Mouse (Mus musculus): ENCODE data around the gene Gli3. TPM values are rescaled to one million over a fixed set of nuclear protein-coding genes. Genes with fewer than 3 reads are reported as not detected.

The Gli3 gene
- polyA plus RNA-seq, 1 experiment: 6.9 TPM

DNA sequence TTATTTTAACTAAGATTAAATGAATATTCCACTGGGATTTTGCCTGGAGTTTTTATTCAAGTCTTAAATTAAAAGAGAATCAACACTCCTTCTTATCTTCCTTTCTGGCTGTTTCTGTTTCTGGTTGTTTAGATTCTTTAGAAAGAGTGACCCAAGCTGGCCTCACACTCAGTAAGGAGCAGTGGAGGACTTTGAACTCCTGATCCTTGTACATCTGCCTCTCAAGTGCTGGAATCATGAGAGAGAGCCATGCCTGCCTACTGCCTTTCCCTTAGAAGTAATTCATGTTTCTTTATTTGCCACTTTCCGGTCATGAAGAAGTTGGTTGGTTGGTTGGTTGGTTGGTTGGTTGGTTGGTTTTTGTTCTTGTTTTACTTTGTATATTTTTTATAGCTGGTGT is 218.5 kb downstream of the Gli3 start:
- TF ChIP-seq CEBPB (IDR thresholded peaks at IDR 0.05; ENCODE audit: low read depth) (no peak), MAX (IDR thresholded peaks at IDR 0.05) (no peak), MYOG (IDR thresholded peaks at IDR 0.05; ENCODE audit: control insufficient read depth, extremely low read depth, insufficient read length) (no peak)
- Histone ChIP-seq H3K36me3 (ENCODE audit: control insufficient read depth, insufficient read depth) (no peaks in the 10 kb centered on the region), H3K27me3 (ENCODE audit: control insufficient read depth, insufficient read depth, insufficient read length) (no peaks in the 10 kb centered on the region), H3K79me3 (ENCODE audit: low read depth) (peaks cover 3% of the 10 kb centered on the region), H3K4me3 (ENCODE audit: insufficient read depth, poor library complexity, severe bottlenecking) (no peak overlapping the region), H3ac (ENCODE audit: control insufficient read depth, insufficient read length, low read depth) (no peak overlapping the region), H3K79me2 (ENCODE audit: control insufficient read depth, insufficient read depth) (no peaks in the 10 kb centered on the region)

DNA sequence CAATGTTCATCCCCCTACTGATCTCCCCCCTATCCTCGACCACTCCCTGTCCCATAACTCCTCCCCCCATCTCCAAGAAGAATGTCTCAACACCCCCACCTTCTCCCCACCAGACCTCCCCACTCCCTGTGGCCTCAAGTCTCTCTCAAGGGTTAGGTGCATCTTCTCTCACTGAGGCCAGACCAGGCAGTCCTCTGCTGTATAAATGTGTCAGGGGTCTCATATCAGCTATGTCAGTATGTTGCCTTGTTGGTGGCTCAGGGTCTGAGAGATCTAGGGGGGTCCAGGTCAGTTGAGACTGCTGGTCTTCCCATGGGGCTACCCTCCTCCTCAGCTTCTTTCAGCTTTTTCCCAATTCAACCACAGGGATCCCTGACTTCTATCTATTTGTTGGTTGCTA is 220.0 kb downstream of the Gli3 start:
- Histone ChIP-seq H3ac (ENCODE audit: control insufficient read depth, insufficient read length, low read depth) (no peak overlapping the region), H3K4me3 (ENCODE audit: insufficient read depth, poor library complexity, severe bottlenecking) (no peak overlapping the region), H3K79me2 (ENCODE audit: control insufficient read depth, insufficient read depth) (no peaks in the 10 kb centered on the region), H3K79me3 (ENCODE audit: low read depth) (peaks cover 3% of the 10 kb centered on the region), H3K36me3 (ENCODE audit: control insufficient read depth, insufficient read depth) (no peaks in the 10 kb centered on the region), H3K27me3 (ENCODE audit: control insufficient read depth, insufficient read depth, insufficient read length) (no peaks in the 10 kb centered on the region)
- TF ChIP-seq FOSL1 (IDR thresholded peaks at IDR 0.05; ENCODE audit: insufficient read depth, low read length, poor library complexity, severe bottlenecking): no peak
- no peak for TF ChIP-seq CEBPB (IDR thresholded peaks at IDR 0.05; ENCODE audit: low read depth)
- no peak for TF ChIP-seq MAX (IDR thresholded peaks at IDR 0.05)
- TF ChIP-seq MYOG (IDR thresholded peaks at IDR 0.05; ENCODE audit: control insufficient read depth, extremely low read depth, insufficient read length): no peak
- TF ChIP-seq MYOD1 (IDR thresholded peaks at IDR 0.05; ENCODE audit: control insufficient read depth, insufficient read length, low read depth): no peak

GRCm38 (mm10) chr13:15688074-15688825 is 225.2 kb downstream of the Gli3 start:
- no peaks in the 10 kb centered on the region for H3K36me3 ChIP-seq (ENCODE audit: control insufficient read depth, insufficient read depth)
- no peak overlapping the region for H3ac ChIP-seq (ENCODE audit: control insufficient read depth, insufficient read length, low read depth)
- no peaks in the 10 kb centered on the region for H3K79me2 ChIP-seq (ENCODE audit: control insufficient read depth, insufficient read depth)
- TF ChIP-seq CEBPB (IDR thresholded peaks at IDR 0.05; ENCODE audit: low read depth): no peak
- no peak for TF ChIP-seq MYOG (IDR thresholded peaks at IDR 0.05; ENCODE audit: control insufficient read depth, extremely low read depth, insufficient read length)
- TF ChIP-seq USF1 (IDR thresholded peaks at IDR 0.05; ENCODE audit: low read depth): no peak
- TF ChIP-seq MAX (IDR thresholded peaks at IDR 0.05): no peak
- no peak for TF ChIP-seq FOSL1 (IDR thresholded peaks at IDR 0.05; ENCODE audit: insufficient read depth, low read length, poor library complexity, severe bottlenecking)
- no peak for TF ChIP-seq MYOD1 (IDR thresholded peaks at IDR 0.05; ENCODE audit: control insufficient read depth, insufficient read length, low read depth)
- no peak for TF ChIP-seq CTCF (IDR thresholded peaks at IDR 0.05; ENCODE audit: control insufficient read depth, insufficient read depth, insufficient read length)
- H3K4me3 ChIP-seq (ENCODE audit: insufficient read depth, poor library complexity, severe bottlenecking): no peak overlapping the region
- H3K27me3 ChIP-seq (ENCODE audit: control insufficient read depth, insufficient read depth, insufficient read length): no peaks in the 10 kb centered on the region
- peaks cover 3% of the 10 kb centered on the region for H3K79me3 ChIP-seq (ENCODE audit: low read depth)

GRCm38 (mm10) chr13:15688826-15689501 is 225.9 kb downstream of the Gli3 start:
- TF ChIP-seq MAX (IDR thresholded peaks at IDR 0.05) (no peak), MYOD1 (IDR thresholded peaks at IDR 0.05; ENCODE audit: control insufficient read depth, insufficient read length, low read depth) (no peak), MYOG (IDR thresholded peaks at IDR 0.05; ENCODE audit: control insufficient read depth, extremely low read depth, insufficient read length) (no peak), CTCF (IDR thresholded peaks at IDR 0.05; ENCODE audit: control insufficient read depth, insufficient read depth, insufficient read length) (no peak), USF1 (IDR thresholded peaks at IDR 0.05; ENCODE audit: low read depth) (no peak), CEBPB (IDR thresholded peaks at IDR 0.05; ENCODE audit: low read depth) (no peak), FOSL1 (IDR thresholded peaks at IDR 0.05; ENCODE audit: insufficient read depth, low read length, poor library complexity, severe bottlenecking) (no peak)
- H3K36me3 ChIP-seq (ENCODE audit: control insufficient read depth, insufficient read depth): no peaks in the 10 kb centered on the region
- H3K79me3 ChIP-seq (ENCODE audit: low read depth): peaks cover under 1% of the 10 kb centered on the region
- no peak overlapping the region for H3ac ChIP-seq (ENCODE audit: control insufficient read depth, insufficient read length, low read depth)
- no peaks in the 10 kb centered on the region for H3K27me3 ChIP-seq (ENCODE audit: control insufficient read depth, insufficient read depth, insufficient read length)
- H3K4me3 ChIP-seq (ENCODE audit: insufficient read depth, poor library complexity, severe bottlenecking): no peak overlapping the region
- no peaks in the 10 kb centered on the region for H3K79me2 ChIP-seq (ENCODE audit: control insufficient read depth, insufficient read depth)

DNA sequence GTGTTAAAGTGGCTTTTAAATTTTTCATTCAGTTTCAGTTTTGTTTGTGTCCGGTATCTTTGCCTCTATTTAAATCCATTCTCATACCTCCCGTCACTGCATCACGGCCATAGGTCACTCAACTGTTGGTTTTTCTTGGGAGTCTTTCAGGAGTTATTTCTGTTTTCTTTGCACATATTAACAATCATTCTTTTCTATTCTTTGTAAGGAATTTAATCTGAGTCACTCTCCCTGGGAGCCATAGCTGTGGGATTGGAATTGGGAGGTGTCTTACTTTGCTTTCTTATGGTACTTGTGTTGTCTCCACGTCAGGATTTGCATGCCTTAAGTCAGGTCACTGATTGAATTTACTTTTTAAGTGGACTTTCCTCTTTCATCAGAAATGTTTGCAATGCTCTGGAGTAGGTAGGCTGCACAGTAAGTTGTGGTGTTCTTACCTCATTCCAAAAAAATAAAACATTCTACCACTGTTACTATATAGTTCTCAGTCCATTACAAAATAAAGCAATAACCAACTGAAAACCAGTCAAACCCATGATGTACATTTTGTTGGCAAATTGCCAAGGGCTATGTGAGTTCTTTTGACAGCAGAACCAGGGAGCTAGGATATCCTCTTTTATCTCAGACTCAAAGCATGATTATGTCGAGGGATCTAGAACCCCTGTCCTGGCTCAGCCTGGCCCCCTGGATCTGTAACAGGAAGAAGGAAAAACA is 228.9 kb downstream of the Gli3 start:
- Histone ChIP-seq H3ac (ENCODE audit: control insufficient read depth, insufficient read length, low read depth) (no peak overlapping the region), H3K79me2 (ENCODE audit: control insufficient read depth, insufficient read depth) (no peaks in the 10 kb centered on the region), H3K4me3 (ENCODE audit: insufficient read depth, poor library complexity, severe bottlenecking) (no peak overlapping the region), H3K36me3 (ENCODE audit: control insufficient read depth, insufficient read depth) (no peaks in the 10 kb centered on the region), H3K79me3 (ENCODE audit: low read depth) (no peaks in the 10 kb centered on the region), H3K27me3 (ENCODE audit: control insufficient read depth, insufficient read depth, insufficient read length) (no peaks in the 10 kb centered on the region)
- TF ChIP-seq MAX (IDR thresholded peaks at IDR 0.05) (no peak), USF1 (IDR thresholded peaks at IDR 0.05; ENCODE audit: low read depth) (no peak), MYOD1 (IDR thresholded peaks at IDR 0.05; ENCODE audit: control insufficient read depth, insufficient read length, low read depth) (no peak), CTCF (IDR thresholded peaks at IDR 0.05; ENCODE audit: control insufficient read depth, insufficient read depth, insufficient read length) (no peak), MYOG (IDR thresholded peaks at IDR 0.05; ENCODE audit: control insufficient read depth, extremely low read depth, insufficient read length) (no peak), CEBPB (IDR thresholded peaks at IDR 0.05; ENCODE audit: low read depth) (no peak), FOSL1 (IDR thresholded peaks at IDR 0.05; ENCODE audit: insufficient read depth, low read length, poor library complexity, severe bottlenecking) (no peak)
